Mouse (Mus musculus): ENCODE data around the gene Tnfrsf13c. TPM values are rescaled to one million over a fixed set of nuclear protein-coding genes. Genes with fewer than 3 reads are reported as not detected.

Gene Tnfrsf13c
- total RNA-seq, 2 experiments from 2014 or later, result 0.41 TPM

DNA sequence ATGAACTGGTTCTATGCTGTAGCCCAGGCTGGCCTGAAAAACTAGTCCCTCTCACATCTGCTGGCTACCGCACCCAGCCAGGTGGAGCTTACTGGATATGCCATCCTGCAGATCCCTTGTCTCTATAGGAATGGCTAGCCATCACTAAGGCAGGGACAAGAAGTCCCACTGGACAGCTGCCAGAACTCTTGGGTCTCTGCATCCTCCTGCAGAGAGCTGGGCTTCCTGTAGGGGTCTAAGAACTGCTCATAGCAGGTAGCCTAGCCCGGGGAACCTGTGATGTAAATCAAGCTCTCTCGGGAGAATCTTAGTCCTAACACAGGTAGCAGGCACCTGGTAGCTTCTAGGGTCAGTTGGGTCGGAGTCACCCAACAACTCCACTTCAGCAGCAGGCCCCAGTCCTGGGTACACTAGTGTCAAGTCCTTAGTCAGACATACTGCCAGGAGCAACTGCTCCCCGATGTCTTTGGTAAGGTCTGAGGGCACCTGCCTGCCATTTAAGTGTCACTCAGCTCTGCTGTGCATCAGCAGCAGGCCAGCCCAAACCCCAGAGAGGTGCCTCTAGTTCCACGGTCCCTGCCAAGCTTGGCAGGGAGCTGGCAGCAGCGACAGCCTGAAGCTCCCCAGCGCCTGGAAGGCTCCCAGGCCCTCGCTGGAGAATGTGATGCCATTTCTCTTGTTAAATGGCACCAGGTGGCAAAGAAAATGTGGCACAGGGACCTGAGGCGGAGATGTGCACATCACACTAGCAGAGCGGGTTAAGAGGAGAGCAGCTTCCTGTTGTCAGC is 7.6 kb upstream of the Tnfrsf13c start:
- peak in 1 of 2 experiments; percentile 46 for DNase-seq (ENCODE audit: low spot score in 2 of 2)
- intact Hi-C loops (cut with DNase I), result no loop called here

DNA sequence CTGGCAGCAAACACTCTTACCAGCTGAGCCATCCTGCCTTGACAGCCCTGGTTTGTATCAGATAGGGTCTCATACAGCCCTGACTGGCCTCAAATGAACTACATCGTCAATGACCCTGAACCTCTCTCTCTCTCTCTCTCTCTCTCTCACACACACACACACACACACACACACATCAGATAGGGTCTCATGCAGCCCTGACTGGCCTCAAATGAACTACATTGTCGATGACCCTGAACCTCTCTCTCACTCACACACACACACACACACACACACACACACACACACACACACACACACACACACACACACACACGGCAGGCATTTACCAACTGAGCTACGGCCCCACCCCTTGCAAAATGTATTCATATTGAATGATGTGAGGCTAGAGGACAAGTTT is 6.9 kb upstream of the Tnfrsf13c start:
- intact Hi-C loops (cut with DNase I), result no loop called here
- no peak for DNase-seq (ENCODE audit: low spot score in 2 of 2)

DNA sequence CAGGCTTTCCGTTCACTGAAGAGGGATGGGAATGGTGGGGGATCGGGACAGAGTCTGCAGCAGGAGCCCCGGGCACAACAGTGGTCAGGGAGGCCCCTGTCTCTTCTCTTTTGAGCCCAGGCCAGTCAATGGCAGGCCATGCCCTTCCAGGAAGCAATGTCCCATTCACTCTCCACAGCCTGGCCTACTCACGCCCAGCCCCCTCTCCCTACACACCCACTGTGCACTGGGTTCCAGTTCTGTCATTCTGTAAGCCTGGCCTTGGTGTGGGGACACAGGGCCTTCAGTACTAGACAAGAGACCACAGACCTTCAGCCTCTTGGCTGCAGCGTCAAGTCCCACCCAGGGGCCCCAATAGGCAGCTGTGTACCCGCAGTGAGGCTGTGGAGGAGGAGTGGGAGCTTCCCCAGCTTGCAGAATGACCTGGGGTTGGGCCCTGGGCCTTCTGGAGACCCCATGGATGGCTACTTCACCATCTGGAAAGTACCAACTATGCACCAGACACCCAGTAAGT is 6.0 kb upstream of the Tnfrsf13c start:
- intact Hi-C loops (cut with DNase I), result no loop called here
- no peak for DNase-seq (ENCODE audit: low spot score in 2 of 2)

DNA sequence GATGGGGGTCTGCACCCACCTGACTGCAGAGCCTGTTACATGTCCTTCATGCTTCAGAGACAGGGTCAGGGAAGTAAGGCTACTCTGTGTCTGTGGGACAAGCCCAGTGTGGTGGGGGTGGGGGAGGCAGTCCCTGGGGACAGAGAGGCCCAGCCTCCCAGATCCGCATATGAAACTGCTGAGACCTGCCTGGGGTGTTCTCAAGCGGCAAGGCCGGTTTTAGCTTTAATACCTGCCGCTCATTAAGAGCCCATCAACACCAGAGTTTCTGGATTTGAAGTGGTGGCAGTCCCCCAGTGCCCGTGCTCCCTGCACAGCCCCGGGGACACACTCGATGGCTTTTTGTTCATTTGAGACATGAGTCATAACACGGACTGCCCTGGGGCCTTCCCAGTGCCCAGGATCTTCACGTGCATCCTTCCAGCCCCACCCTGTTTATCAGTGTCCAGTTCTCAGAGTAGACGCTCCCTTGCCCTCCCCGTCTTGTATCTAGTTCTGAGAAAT is 5.4 kb upstream of the Tnfrsf13c start:
- no peak for DNase-seq (ENCODE audit: low spot score in 2 of 2)
- intact Hi-C loops (cut with DNase I), result no loop called here

DNA sequence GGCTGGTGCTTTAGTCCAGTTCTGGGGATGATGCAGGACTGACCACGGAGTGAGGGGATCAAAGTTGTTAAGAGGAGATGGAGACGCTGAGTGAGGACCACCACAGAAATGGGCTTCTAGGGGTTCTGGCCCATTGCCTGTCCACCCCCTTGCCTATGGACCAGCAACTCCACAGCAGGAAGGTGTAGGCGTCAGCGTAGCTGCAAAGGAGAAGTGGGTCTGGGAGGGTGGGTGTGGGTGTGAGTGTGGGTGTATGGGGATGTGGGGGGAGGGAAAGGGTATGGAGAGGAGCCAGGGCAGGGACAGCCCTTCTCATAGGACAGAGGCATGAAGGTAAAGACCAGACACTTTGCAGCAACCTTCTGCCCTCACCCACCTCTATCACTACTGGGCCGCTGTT is 1.6 kb upstream of the Tnfrsf13c start:
- intact Hi-C loops (cut with DNase I), result no loop called here
- DNase-seq (ENCODE audit: low spot score in 2 of 2), result no peak

DNA sequence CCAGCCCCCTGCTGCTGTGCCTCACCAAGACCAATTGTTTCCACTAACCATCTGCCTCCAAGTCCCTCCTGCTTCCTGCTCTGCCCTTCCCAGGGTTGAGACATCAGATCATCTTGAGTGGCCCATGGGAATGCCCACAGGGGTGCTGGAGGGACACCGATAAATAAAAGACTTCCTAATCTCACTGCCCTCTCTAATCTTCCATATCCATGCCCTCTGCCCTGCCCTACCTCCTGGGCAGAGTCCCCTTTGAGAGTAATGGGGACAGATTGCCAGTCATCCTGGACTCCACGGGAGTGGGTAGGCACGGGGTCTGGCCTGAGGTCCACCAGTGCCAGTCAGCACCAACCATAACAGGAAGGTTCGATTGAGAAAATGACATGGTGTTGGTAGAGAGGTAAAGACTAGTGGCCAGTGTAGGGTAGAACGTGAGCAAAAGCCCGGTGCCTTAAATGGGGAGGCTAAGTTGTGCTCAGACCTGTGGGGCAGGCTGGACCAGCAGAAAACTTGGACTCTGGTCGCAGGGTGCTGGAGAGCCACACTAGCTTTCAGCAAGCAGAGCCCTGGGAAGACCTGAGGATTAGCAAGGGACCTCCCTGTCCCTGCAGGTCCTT is 540 bp upstream of the Tnfrsf13c start:
- no peak for DNase-seq (ENCODE audit: low spot score in 2 of 2)
- intact Hi-C loops (cut with DNase I), result no loop called here

DNA sequence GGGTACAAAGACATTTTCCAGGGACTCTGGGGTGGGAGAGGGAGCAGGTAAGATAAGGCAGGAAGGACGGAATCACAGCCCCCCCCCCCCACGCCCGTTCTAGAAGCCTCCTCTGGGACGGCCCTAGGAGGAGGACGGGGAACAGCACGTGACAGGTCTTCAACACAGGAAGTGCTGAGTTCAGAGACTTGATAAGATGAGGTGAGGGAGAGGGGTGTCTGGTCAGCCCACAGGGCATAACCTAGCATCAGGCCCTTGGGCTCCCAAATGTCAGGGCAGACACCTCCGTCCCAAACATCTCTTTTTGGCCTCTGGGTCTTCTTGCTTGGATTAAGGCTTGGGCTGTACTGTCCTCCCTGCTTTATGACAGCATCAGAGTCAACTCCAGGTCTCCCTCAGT is 918 bp downstream of the Tnfrsf13c start:
- DNase-seq (ENCODE audit: low spot score in 2 of 2), result no peak
- intact Hi-C loops (cut with DNase I), result no loop called here

DNA sequence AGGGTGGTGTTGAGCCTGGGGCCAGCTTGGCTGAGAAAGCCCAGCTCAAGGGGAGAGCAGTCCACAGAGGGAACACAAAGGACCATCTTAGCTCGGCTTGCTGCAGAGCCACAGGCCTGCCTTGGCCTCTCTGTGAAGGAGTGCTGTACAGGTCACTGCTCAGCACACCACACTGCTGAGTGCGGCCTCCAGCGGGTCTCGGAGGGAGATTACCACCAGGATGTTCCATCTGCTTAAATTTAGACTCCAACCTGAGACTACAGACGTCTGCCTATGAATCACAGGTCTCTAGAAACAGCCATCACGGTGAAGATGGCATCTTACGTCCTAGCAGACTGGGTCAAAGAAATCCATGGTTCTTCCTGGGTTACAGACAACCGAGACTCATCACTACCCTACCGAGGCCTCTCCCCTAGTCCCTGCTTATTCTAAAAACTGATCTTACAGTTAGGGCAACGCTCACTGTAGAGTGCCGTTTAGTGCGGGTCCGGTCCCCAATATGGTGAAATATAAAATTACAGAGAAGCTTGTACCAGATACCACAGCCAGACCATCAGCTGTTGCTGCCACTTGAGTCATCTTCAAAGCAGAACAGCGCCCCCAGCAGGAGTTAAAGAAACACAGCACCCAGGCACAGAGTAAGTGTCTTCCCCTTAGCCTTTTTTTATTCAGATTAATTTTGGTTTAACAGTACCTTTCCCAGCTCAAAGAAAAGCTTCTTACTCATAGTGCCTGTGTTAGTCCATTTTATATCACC is 2.9 kb downstream of the Tnfrsf13c start:
- intact Hi-C loops (cut with DNase I), result no loop called here

DNA sequence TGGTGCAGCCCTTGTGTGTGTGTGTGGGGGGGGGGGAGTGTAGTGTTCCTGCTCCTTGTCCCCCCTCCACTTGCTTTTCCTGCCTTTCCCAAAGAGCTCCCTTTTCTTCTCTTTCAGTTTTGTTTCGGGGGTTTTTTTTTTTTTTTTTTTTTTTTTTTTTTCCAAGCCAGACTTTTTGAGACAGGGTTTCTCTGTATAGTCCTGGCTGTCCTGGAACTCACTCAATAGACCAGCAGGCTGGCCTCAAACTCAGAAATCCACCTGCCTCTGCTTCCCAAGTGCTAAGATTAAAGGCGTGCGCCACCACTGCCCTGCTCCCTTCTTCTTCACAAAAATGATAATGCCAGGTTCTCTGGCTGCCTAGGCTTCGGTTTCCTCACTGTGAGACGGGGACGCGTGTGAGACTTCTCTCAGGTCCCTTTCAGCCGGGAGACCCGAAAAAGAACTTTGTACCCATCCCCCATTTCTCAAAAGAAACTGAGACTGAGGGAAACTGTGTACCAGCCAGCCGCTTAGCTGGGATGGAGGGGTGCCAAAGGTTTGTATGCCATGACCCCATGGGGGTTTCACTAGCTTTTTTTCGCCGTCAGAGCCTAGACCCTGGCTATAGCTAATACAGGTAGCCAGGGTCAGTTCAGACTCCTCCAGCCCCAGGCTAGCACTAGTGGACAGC is 4.0 kb downstream of the Tnfrsf13c start:
- intact Hi-C loops (cut with DNase I), result no loop called here

More for the DNA sequence above, 2.9 kb downstream of the Tnfrsf13c start:
- DNase-seq (ENCODE audit: low spot score in 2 of 2), result no peak

DNA sequence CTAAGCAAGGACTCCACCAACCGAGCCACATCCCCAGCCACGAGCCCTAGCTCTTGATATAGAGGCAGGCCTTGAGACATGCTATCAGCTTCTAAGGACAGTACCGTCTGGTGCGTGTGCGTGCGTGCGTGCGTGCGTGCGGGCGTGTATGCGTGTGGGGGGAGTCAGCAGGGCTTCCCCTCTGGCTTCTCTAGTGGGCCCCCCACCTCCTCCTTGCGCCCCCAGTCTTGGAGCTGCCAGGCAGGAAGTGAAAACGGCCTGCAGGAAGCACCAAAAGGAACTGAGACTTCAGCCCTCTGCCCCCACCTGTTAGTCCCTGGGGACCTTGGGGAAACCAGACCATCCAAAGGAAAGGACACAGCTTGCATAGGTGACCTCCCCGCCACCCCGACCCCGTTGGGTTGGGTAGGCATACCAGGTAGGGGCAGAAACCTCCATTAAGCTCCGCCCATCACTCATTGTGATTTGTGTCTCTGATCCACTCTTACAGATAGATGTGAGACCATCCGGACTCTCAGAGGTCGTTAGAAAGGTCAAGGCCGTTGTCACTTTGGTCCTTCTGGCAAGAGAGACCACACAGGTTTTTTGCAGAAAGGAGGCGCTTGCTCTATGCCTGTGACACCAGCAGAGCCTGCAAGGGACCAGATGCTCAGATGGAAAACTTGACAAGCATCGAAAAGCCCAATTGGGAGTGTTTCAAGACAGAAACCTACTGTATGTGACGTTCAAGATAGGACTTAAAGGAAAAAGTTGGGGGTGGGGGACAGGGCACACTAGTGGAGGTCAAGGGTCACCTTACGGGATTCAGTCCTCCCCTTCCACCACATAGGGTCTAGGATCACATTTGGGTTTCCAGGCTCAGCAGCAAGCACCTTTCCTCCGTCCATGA is 5.1 kb downstream of the Tnfrsf13c start:
- intact Hi-C loops (cut with DNase I), result no loop called here
- no peak for DNase-seq (ENCODE audit: low spot score in 2 of 2)

More for the DNA sequence above, 4.0 kb downstream of the Tnfrsf13c start:
- DNase-seq (ENCODE audit: low spot score in 2 of 2), result no peak

DNA sequence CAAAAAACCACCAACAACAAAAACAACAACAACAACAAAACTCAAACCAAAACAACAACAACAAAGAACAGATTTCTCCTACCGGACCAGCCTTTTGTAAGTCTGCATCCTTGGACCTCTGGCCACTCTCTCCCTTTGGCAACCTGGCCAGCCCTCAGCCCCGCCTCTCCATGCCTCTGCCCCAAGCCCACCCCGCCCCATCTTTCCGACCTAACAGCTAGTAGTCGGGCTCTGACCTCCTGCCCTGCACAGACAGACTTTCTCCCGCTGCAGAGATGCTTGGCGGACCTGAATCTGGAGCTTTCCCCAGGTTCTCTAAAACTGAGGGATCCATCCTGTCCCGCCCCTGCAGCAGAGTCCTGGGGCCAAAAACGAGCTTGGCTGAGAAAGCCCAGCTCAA is 6.2 kb downstream of the Tnfrsf13c start:
- no peak for DNase-seq (ENCODE audit: low spot score in 2 of 2)
- intact Hi-C loops (cut with DNase I), result no loop called here

DNA sequence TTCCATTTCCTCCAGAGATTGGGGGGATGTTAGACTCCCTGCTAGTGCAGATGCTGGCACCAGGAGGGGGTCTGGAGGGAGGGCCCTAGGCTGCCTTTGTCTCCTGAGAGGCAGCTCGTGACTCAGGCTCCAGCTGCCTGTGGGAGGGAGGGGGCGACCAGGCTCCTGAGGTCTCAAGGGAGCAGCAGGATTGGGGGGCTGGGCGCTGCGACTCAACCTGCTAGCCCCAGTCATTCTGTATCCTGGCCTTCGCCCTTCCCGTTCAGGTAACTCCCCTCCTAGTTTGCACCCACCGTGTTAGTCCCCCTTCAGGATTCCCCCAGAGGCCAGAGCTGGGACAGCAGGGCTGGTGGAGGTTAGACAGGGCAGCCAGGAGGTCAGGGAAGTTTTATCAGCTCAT is 7.1 kb downstream of the Tnfrsf13c start:
- DNase-seq (ENCODE audit: low spot score in 2 of 2), result no peak
- intact Hi-C loops (cut with DNase I), result no loop called here

DNA sequence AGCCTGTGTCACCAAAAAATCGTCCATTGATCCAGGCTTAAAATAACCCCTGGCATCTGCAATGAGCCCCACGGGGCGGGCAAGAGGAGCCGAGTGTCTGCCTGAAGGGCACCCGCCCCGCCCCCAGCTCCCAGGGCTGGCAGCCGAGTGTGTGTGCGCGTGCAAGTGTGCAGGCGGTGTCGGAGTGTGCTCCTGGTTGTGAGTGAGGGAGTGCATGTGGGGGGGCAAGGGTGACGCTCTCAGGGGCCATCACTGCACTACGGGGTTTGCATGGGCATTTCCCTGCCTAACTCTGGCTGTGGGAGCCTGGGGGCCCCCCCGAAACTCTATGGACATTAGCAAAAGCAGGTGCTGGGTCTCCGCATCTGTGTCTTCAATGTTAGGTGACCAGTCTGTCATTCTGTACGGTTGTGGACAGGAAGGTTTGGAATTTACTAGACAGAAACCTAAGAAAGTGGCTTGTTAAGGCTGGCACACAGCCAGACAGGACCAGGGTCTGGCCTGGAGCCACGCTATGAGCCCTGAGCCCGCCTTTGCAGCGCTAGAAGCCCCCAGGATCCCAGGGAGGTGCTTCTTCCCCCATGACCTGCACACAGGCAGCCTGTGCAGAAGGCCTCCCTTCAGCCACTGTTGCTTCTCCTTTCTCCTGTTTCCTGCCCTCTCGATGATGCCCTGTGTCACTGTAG is 7.9 kb downstream of the Tnfrsf13c start:
- DNase-seq (ENCODE audit: low spot score in 2 of 2), result no peak
- intact Hi-C loops (cut with DNase I), result no loop called here

DNA sequence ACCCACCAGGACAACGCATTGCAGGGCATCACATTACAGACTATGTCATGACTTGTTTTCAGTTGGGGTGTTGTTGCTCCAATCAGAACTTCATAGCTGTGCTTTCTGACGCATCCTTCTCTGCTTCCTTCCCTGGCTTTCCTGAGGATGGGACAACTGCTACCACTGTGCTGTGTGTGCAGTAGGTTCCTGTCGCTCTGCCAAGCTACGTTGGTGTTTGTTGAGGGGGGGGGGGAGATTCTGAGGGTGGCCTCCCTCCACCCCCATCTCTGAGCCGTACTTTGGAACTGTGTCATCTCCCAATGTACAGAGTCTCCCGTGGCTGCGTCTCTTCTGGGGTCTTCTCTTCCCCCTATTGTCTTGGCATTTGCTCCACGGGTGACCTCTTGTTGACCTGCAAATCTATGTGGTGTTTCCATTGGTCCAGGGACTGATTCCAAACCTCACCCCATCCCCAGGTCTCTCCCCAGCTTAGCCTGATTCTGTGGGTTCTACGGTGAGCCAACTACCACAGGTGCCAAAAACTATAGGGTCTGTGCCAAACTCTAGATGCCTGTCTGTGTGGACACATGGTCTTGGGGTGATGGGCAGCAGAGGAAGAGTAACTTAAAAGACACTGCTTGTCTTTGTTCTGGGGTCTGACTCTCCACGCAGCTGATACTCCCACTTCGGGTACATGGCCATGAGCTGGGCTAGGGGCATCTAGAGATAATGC is 8.7 kb downstream of the Tnfrsf13c start:
- peak in 1 of 2 experiments; percentile 33 for DNase-seq (ENCODE audit: low spot score in 2 of 2)
- intact Hi-C loops (cut with DNase I), result no loop called here

DNA sequence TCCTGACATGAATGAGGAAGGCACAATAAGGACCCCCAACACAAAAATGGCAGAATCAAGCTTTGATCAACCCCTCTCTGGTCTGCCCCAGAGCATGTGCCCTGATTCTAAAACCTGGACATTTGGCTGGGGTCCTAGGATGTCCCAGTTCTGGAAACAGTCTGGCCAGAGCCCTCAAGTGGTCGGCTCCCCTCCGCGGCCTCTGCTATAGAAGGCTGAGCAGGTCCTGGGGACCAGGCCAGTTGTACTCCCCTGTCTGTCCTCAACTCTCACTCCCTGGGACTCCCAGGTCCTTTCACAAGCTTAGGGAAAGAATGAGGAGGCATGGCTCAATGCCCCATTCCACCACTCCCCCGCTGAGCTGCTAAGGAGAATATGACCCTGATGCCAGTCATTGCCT is 10.9 kb downstream of the Tnfrsf13c start:
- intact Hi-C loops (cut with DNase I), result no loop called here
- no peak for DNase-seq (ENCODE audit: low spot score in 2 of 2)

DNA sequence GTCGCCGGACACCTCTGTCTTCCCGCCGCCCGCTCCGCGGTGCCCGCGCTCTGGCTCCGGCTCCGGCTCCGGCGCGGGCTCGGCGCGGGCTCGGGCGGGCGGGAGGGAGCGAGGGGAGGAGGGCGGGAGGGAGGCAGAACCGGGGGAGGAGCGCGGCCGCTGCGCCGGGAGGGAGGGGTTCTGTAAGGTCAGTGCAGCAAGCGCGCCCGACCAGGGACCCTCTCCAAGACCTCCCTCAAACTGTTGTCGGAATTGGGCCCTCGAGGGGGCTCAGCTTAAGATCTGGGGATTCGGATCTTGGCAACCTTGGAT is 11.5 kb downstream of the Tnfrsf13c start, which contains the start of gene Shisa8:
Shisa8 (minus strand) TSS at position 64 of the 312 bp plus-strand sequence.
- intact Hi-C loops (cut with DNase I), result no loop called here
- DNase-seq (ENCODE audit: low spot score in 2 of 2), result no peak

DNA sequence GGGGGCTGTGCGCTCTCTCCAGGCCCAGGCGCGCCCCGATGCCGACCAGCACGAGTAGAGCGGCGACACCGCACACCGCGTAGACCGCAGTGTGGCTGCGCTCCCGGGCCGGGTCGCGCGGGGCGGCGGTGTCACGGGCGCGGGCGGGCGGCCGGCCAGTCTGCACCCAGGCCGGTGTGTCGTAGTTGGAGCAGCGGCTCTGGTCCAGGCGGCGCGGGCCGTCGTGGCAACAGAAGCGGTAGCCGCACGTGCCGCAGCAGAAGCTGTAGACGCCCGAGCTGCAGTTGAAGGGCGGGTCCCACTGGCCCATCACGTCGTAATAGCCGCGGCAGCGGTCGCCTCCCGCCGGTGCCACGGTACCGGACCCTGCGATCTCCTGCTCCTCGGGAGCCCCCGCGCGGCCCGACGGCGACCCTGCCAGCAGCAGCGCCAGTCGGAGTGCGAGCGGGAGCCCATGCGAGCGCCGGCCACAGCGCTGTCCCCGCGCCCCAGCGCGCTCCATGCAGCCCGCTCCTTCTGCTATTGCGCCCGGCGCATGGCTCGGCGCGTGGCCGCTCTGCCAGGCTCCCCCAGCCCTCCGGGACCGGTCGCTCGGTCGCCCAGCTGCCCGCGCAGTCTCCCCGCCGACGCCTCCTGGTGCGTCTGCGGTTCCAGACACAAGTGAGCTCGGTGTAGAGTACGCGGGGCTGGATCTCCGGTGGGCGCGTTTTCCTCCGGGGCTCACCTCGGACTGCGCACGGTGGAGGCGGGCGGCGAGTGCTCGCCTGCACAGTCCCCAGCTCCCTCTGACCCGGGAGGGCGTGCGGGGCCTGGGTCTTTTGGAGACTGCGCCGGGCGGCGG is 12.0 kb downstream of the Tnfrsf13c start:
- no peak for DNase-seq (ENCODE audit: low spot score in 2 of 2)
- intact Hi-C loops (cut with DNase I), result no loop called here

All from left cerebral cortex, postnatal 25 days (tissue).